Mouse (Mus musculus) urinary bladder, postnatal 4 days (tissue): ENCODE results near the gene Ccdc38.

ENCODE experiments used
- DNase-seq, 2 experiments: peaks; one replicate each; pipeline ENCODE4 v3.0.0; 2021 to 2022; ENCODE audit warnings: low spot score in 2 of 2

The Ccdc38 gene

GRCm38 (mm10) chr10:93609236-93609635, 68.8 kb downstream of the Ccdc38 start:
- DNase-seq: no peak

DNA sequence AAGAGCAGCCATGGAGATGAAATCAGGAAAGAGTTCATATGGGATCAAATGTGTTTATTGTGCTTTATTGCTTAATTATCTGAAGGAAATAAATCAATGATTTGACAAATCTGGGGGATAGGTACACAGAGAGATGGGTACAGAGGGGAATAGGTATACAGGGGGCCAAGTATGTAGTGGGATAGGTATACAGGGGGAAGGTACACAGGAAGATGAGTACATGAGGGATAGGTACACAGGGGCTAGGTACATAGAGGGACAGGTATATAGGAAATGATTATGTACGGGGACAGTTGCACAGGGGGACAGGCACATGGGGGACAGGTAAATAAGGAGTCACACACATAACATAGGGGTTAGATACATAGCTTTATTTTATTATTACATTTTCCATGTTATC, 70.5 kb downstream of the Ccdc38 start:
- no peak for DNase-seq

DNA sequence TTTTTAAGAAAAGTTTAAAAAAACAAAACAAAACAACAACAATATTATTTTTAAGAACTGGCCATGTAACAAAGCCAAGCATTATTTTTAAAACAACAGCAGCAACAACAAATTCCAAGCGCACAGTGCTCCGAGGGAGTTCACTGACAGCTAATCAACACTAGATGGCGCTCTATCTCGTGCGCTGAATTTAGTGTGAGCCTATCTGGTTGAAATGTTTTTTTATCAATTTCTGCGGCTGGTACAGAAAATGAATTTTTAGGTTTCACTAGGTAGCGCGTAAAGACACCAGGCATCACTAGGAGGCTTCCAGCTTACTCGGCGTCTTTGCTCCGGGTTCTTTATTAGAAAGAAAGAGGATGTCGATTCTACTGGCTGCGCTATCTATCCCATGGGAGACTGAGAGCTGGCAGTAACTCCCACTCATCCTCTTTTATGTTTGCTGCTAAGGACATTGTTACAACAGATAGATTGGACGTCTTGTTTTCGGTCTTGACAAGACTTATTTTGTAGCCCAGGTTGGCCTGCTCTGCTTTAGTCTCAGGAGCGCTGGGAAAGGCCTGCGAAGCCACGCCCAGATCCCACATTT, 71.1 kb downstream of the Ccdc38 start:
- no peak for DNase-seq

DNA sequence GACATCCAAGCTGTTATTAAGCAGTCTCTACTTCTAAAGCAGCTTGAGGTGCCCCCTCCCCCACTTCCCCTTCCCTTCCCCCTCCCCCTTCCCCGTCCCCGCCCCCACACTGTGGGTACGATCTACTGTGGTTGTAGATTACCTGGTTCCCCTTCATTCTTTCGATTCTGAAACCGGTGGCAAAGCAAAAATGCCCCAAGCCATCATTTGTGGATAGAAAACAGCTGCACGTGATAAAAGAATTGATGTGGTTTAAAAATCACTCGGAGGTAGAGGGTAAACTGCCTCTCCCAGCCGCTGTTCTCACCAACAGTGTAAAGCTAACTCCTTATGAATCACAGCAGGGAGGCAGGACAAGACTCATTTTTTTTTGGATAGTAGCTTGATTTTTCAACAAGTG, 74.4 kb downstream of the Ccdc38 start:
- DNase-seq: no peak

DNA sequence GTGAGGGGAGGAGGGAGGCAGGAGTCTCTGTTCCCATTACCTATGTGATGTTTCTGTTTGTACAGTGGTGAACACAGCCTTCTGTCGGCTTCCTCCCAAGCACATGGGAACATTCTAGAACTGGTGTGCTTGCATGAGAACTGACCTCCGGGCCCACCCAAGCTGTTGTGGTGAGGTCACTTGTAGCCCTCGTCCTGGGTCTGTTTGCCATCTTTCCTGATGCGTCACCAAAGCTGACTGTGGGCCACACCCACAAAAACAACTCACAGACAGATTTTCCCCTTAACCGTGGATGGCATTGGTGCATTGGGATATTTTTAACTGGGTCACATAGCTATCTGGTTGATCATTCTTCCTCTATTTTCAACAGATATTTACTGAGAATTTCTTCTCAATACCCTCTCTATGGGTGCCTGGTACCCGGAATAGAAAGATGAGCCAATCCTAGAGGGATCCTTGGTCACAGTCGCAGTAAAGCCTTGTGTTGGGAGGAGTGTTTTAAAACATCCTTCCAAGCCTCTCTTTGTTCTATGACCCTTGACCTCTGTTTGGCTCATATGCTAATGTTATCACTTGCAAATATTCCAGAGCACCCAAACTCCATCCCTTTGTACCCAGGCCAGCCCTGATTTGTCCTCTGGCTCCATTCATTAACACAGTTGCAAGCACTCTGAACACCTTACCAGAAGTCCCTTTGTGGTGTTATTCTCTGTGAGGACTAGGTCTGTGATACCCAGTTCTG, 80.2 kb downstream of the Ccdc38 start:
- DNase-seq: no peak

DNA sequence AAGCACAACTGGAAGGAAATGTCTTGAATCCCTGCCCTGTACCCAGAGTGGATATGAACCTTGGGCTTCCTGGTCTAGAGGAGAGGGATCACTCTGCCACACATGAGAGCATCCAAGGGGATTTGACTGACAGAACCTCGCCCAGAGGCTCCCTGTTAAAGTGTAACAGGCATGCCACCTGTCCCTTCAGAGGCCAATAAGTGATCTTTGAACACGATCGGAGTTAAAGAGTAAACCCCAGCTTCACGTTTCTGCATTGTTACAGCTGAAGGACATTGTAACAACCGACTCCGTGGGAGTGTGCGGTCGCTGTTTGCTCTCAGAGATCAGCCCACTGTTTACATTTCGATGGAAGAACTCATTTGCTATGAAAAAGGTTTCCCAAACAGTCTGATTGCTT, 83.3 kb downstream of the Ccdc38 start:
- no peak for DNase-seq

GRCm38 (mm10) chr10:93624151-93624550, 83.7 kb downstream of the Ccdc38 start:
- no peak for DNase-seq

DNA sequence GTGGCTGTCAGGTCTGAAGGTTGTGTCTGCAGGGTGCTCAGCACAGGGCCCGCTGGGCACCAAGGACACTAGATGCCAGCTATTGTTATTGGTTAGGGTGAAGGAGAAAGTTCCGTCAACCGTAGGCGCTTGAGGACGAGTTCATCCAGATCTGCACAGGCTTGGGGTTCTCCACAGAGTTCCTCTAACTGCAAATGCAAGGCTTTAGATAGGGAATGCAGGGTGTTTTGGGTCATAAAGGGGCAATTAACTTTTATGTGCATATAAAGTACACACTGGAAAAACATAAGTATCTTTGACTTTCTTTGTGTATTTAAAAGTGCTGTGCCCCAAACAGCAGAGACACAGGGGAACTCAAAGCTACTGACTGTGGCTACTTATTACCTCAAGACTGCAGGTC, 89.9 kb downstream of the Ccdc38 start:
- no peak for DNase-seq

DNA sequence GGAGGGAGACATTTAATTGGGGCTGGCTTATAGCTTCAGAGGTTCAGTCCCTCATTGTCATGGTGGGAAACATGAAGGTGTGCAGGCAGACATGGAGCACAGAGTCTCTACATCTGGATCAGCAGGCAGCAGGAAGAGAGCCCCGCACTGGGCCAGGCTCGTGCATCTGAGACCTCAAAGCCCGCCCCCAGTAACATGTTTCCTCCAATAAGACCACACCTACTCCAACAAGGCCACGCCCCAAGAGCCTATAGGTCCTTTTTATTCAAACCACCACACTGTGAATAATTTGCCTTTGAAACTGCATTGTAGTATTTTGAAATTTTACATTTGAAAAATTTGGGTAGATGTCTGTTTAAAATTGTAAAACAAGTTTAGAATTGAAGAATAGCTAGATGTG, 91.7 kb downstream of the Ccdc38 start:
- no peak for DNase-seq

GRCm38 (mm10) chr10:93633563-93633962, 93.1 kb downstream of the Ccdc38 start:
- DNase-seq: no peak
